Mouse (Mus musculus): ENCODE measurements around the gene Igfbp7. TPM values are rescaled to one million over a fixed set of nuclear protein-coding genes. Genes with fewer than 3 reads are reported as not detected.

Gene Igfbp7
- total RNA-seq, 2 experiments from 2014 or later: 46.4 to 49.4 TPM

DNA sequence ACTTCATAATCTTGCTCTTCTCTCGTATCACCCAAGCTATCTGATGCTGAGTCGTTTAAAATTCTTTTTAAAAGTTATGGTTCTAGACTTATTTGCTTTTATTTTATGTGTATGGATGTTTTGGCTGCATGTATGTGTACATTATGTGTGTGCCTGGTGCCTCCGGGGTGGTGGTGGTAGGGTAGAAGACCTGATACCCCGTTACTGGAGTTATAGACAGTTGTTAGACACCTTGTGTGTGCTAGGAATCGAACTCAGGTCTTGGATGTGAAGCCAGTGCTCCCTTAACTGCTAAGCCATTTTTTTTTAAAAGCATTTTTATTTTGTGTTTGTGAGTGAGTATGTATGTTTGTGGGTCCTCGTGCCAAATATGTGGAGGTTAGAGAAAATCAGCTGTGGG lies 689 bp upstream of the Igfbp7 start:
- DNase-seq (ENCODE audit: low spot score in 2 of 2): no peak
- intact Hi-C loops (cut with DNase I): loop anchor here (5.0 kb wide), 1 partner anchor 51 kb away; no protein-coding TSS in a partner anchor

GRCm38 (mm10) chr5:77406371-77406871 lies 1.4 kb downstream of the Igfbp7 start:
- DNase-seq (ENCODE audit: low spot score in 2 of 2): no peak
- intact Hi-C loops (cut with DNase I): loop anchor here (5.0 kb wide), 1 partner anchor 49 kb away; no protein-coding TSS in a partner anchor

DNA sequence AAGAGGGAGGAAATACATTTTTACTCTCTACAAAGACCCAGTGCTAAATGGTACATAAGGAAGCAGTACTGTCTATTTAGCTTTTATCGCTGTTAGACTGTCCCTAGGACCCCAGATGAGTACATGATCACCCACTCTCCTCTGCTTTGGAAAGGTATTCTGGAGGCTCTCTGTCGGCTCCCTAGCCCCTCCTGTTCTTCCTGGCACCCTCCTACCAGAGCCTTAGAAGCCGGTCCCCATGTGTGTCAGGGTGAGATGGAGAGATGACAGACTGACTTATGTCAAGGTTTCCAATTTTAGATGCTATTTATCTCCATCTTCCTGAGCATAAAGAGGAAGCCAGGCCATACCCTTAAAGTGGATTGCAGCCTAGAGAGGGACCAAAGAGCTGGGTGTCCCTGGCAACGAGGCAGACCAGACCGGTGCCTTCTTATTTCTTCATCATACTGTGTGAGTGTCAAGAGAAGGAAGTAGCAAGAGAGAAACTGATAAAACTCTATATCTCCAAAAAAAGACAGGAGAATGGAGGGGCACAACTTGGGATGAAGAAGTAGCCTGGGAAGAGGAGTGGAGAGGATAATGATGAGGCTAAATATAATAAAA lies 2.3 kb downstream of the Igfbp7 start:
- DNase-seq (ENCODE audit: low spot score in 2 of 2): no peak
- intact Hi-C loops (cut with DNase I): loop anchor here (5.0 kb wide), 1 partner anchor 48 kb away; no protein-coding TSS in a partner anchor

DNA sequence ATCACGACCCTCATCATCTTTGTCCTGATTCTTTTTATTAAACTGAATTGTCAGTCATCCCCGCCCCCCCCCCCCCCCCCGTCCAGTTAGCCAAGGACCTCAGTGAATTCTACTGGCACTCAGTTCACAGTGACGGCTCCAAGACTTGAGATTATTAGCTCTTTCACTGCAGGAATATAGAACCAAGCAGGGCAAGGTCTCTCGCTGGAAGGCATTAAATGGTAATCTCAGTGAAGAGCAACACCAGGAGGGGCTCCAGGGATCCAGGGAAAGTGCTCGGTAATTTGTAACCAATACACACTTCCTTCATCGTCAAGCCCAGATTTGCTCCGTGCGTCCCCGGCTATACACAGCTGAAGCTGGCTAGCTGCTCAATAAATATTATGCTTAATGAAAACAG lies 2.9 kb downstream of the Igfbp7 start:
- no peak for DNase-seq (ENCODE audit: low spot score in 2 of 2)
- intact Hi-C loops (cut with DNase I): loop anchor here (5.0 kb wide), 1 partner anchor 48 kb away; no protein-coding TSS in a partner anchor

GRCm38 (mm10) chr5:77402901-77403300 lies 4.9 kb downstream of the Igfbp7 start:
- no peak for DNase-seq (ENCODE audit: low spot score in 2 of 2)
- intact Hi-C loops (cut with DNase I): no loop called here

DNA sequence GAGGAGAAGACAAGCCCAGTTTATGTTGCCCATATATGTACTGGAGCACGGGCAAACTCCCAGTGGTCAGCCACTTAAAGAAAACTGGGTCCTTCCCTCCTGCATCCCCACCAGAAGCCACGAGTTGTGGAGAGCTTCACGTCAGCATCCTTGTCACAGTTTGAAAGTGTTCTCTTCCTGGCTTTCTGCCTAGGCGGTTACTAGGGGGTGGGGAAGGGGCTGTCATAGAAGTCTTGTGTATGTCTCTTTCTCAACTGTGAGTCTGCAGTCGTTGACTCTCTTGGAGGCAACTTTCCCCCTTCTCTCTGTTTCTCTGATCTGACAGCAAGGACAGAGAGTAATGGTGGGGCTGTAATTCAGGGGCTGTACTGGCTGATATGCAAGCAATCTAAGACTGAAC lies 5.7 kb downstream of the Igfbp7 start:
- DNase-seq (ENCODE audit: low spot score in 2 of 2): no peak
- intact Hi-C loops (cut with DNase I): no loop called here

- intact Hi-C loops (cut with DNase I): no loop called here
- no peak for DNase-seq (ENCODE audit: low spot score in 2 of 2)
Measured at GRCm38 (mm10) chr5:77400823-77401222, 7.0 kb downstream of the Igfbp7 start.

DNA sequence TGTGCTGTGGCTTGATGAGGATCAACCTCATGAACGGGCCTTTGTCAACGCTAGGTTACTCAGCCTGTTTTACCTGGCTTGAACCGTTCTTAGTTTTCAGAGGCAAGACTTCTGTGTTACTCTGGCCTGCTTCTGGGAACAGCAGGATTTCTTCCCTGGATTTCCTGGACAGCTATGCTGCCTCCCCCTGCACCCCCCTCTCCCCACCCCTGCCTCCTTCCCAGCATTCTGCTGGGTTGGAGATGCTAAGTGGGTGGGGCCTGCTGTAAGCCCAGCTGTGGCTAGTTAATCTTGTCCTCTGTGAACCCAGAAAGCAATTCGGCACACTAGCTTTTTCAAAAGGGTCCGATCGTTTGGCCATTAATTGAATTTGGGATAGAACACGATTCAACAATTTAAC lies 7.7 kb downstream of the Igfbp7 start:
- intact Hi-C loops (cut with DNase I): no loop called here
- DNase-seq (ENCODE audit: low spot score in 2 of 2): no peak

GRCm38 (mm10) chr5:77399076-77399475 lies 8.8 kb downstream of the Igfbp7 start:
- DNase-seq (ENCODE audit: low spot score in 2 of 2): no peak
- intact Hi-C loops (cut with DNase I): no loop called here

GRCm38 (mm10) chr5:77398285-77399057 lies 9.4 kb downstream of the Igfbp7 start:
- DNase-seq (ENCODE audit: low spot score in 2 of 2): no peak
- intact Hi-C loops (cut with DNase I): no loop called here

GRCm38 (mm10) chr5:77393990-77394618 lies 13.7 kb downstream of the Igfbp7 start:
- intact Hi-C loops (cut with DNase I): no loop called here
- DNase-seq (ENCODE audit: low spot score in 2 of 2): peak; percentile 24 to 36

DNA sequence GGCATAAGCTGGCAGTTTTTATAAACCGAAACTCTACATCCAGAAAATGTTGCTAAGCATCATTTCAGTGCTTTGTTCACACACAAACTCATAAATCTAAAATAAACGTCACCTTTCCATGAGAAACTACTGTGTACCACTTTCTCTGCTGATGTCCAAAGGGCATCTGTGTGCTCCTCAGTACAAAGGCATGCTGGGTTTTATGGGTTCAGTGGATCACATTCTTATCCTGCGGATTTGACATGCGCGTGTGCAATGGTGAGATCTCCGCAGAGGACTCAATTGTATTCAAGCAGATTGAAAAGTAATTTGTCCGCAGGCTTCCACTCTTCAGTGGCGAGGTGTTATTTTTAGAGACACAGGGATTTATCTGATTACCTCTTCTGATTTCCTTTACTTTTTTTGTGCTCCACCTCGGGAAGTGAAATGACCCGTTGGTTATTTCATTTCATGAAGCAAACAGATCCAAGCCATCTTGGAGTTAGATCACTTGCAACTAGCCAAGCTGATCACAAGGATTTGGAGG lies 14.7 kb downstream of the Igfbp7 start:
- intact Hi-C loops (cut with DNase I): no loop called here
- no peak for DNase-seq (ENCODE audit: low spot score in 2 of 2)

GRCm38 (mm10) chr5:77390272-77390671 lies 17.6 kb downstream of the Igfbp7 start:
- DNase-seq (ENCODE audit: low spot score in 2 of 2): no peak
- intact Hi-C loops (cut with DNase I): no loop called here

- no peak for DNase-seq (ENCODE audit: low spot score in 2 of 2)
- intact Hi-C loops (cut with DNase I): no loop called here
Measured at GRCm38 (mm10) chr5:77388359-77388758, 19.5 kb downstream of the Igfbp7 start.

DNA sequence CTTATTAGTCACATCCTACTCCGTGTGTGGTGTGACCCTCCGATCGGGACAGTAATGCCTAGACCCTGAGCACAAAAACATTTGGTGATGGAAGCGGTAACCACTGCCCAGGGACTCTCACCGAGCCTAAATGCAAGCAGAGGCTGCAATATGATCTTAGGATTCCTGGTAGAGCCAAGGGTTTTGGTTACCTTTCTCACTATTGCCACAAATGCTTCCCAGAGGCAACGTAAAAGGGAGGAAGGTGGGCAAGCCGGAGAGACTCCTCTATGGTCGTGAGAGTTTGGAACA lies 20.5 kb downstream of the Igfbp7 start:
- no peak for DNase-seq (ENCODE audit: low spot score in 2 of 2)
- intact Hi-C loops (cut with DNase I): no loop called here

DNA sequence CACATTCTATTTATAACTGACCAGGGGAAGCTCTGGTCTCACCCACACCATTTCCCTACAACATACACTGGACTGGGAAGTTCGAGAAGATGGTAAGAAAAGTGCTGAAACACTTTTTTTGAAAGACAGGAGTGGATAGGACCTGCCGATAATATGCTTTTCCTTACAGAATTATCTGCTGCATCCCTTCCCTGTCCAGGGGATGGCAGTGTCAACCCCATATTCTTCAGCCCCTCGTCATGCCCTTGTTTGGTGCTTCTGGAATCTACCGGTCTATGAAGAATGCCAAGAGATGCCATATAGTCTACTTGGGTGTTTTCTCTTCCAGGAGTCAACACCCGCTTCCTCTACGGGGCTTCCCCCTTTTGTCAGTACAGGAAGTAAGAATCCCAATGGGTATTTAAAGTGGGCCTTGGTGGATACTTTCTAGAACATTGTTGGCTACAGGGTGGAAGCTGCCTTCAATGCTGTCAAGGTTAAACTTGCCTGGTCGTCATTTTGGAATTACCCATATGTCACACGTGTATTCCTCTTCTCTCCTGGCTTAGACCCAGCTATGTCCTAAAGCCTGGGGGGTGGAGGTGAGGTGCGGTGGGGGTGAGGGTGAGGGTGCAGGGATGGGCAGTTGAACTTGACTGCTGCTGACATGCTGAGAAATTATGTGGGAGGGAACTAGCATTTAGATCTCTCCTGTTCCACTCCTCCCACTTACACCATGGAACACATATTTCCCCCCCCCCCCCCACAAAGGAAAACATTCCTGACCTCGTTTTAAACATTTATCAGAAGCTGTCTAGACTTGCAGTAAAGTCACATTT lies 21.0 kb downstream of the Igfbp7 start:
- DNase-seq (ENCODE audit: low spot score in 2 of 2): no peak
- intact Hi-C loops (cut with DNase I): no loop called here

GRCm38 (mm10) chr5:77385900-77386595 lies 21.8 kb downstream of the Igfbp7 start:
- intact Hi-C loops (cut with DNase I): no loop called here
- no peak for DNase-seq (ENCODE audit: low spot score in 2 of 2)

GRCm38 (mm10) chr5:77385221-77385620 lies 22.6 kb downstream of the Igfbp7 start:
- DNase-seq (ENCODE audit: low spot score in 2 of 2): no peak
- intact Hi-C loops (cut with DNase I): no loop called here

DNA sequence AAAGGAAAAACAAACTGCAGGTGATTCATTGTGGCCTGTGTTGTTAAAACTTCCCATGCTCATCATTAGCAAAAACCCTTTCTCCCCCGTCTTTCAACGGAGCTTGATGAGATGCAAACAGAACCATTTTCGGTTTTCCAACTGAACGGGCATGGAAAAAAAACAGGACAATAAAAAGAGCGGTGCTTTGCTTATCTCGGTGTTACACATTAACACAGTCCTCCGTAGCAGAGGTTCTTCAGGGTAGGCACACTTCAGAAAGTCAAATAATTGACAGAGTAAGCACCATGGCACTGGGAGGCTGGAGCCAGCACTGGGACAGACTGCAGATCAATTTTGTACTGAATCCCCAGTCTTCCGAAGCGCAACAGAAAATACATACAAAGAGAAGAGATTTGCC lies 23.1 kb downstream of the Igfbp7 start:
- intact Hi-C loops (cut with DNase I): no loop called here
- DNase-seq (ENCODE audit: low spot score in 2 of 2): no peak

All from left cerebral cortex, postnatal 25 days (tissue).